Mouse (Mus musculus) urinary bladder, postnatal 10 days (tissue): Measurements from ENCODE around the gene Usp37.

ENCODE experiments used
- DNase-seq: peaks from one replicate; pipeline ENCODE4 v3.0.0; 2022; ENCODE audit warnings: low spot score

Gene Usp37

GRCm38 (mm10) chr1:74460273-74460672 is 83.8 kb downstream of the Usp37 start:
- no peak for DNase-seq

GRCm38 (mm10) chr1:74452611-74453045 is 91.5 kb downstream of the Usp37 start:
- no peak for DNase-seq

DNA sequence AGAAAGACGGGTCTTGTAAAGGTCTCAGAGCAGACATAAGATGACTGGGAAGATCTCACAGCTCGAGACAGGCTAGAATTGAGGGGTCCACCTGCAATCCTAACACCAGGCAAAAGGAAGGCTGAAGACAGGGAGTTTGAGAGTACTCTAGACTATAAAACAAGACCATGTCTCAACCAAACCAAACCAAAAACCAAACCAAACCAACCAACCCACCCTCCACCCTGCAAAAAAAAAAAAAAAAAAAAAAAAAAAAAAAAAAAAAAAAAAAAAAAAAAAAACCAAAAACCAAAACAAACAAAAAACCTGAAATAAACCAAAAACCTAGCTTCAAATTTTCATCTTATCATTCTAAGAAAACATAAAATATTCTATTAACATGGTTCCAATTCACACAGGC is 99.5 kb downstream of the Usp37 start:
- DNase-seq: no peak

- no peak for DNase-seq
Measured at GRCm38 (mm10) chr1:74439166-74439876, 104.8 kb downstream of the Usp37 start.

- DNase-seq: no peak
Measured at GRCm38 (mm10) chr1:74437702-74438427, 106.2 kb downstream of the Usp37 start.

GRCm38 (mm10) chr1:74435563-74435962 is 108.5 kb downstream of the Usp37 start:
- DNase-seq: no peak

DNA sequence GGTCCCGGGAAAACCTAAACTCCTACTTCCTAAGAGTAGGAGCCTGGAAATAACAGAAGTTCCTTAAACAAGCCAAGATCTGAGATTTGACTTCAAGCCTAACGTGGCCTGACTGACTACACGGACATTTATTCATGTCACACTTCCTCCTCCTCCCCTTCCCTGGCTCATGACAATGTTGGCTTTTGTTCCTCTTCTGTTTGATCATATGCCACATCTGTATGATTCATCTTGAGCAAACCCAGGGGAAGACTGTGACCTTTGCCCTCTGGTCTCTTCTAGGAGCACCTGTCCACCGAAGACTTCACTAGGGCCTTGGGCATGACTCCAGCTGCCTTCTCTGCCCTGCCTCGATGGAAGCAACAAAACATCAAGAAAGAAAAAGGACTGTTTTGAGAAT is 109.5 kb downstream of the Usp37 start:
- no peak for DNase-seq

GRCm38 (mm10) chr1:74433220-74433619 is 110.9 kb downstream of the Usp37 start:
- no peak for DNase-seq

DNA sequence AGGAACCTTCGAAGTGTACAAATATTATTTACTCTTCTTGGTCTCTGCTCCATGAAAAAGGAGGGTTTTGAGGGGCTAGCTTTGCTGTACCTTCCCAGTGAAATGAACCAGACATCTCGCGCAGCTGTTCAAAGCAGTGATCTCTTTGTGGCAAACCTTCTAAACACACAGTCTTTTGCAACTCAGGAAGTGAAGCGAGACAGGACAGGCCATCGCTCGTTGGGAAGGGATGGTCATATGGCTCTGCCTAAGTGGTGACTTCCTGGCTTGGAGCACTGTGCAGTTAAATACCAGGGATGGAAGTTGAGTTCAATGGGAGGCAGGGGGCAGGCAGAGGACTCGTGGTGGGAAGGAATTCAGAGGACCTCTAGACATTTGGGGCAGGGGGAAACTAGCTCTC is 118.2 kb downstream of the Usp37 start:
- no peak for DNase-seq

DNA sequence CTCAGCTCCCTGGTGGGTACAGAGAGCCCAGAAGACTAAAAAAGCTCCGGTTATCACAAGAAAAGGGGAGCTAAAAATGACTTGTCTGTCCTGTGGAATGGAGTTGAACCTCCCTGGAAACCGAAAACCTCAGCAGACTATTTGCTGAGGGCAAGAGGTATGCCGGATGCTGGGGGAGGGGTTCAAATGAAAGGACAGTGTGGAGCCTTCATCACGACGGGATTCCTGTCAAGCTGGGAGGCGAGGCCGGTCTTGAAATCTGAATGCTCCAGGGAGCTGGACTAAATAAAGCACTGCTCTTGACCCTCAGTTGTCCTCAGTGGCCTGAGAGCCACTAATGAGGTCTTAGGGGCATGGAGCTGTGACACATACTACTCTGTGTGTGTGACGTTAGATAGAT is 120.9 kb downstream of the Usp37 start:
- no peak for DNase-seq

DNA sequence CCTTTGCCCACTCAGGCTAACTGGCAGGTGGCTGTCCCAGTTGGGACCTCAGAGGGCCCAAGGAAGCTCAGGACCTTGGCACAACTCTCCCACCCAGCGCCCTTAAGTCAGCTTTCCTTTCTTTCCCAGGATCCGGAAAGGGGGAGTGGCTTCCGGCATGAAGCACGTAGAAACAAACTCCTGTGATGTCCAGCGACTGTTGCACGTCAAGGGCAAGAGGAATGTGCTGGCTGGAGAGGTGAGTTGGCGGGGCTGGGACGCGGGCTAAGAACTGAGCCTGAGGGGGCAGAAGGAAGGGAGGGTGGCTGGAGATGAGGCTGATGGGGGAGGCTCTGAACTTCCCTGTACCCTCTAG is 124.7 kb downstream of the Usp37 start:
- DNase-seq: no peak

GRCm38 (mm10) chr1:74418747-74419439 is 125.2 kb downstream of the Usp37 start:
- no peak for DNase-seq

DNA sequence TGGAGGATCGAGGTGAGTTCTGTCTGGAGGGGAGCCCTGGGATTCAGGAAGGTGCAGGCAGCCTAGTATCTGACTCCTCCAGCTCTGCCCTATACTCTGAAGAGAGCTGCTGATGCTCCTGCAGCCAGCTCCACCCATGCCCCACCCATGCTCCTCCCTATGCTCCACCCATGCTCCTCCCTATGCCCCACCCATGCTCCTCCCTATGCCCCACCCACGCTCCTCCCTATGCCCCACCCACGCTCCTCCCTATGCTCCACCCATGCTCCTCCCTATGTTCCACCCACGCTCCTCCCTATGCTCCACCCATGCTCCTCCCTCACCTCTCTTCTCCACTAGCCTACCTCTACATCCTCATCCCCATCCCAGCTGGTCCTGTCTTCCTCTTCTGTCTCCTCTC is 128.9 kb downstream of the Usp37 start:
- no peak for DNase-seq

- no peak for DNase-seq
Measured at GRCm38 (mm10) chr1:74412711-74413110, 131.4 kb downstream of the Usp37 start.

DNA sequence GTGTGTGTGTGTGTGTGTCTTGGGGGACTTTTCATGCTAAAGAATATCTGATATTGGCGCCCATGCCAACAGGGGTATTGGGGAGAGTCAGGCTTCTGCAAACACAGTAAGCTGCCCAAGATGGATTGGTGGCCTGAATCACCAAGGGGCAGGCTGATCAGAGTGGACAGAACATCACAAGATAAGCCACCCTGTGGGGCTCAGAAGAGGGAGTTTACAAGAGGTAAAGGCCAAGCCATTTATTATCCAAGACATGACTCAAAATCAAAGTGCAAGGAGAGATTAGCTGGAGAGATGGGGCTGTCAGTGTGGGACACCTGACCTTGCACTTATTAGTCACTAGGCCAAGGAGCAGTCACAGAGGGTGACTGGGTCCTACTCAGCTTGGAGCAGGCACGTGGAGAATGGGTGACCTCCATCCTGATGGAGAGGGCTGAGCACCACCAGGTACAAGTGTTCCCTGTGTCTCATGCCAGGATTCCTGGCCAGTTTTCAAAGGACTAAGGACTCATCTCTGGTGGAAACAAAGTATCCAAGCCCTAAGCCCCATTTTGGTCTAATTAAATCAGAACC is 132.2 kb downstream of the Usp37 start:
- no peak for DNase-seq

DNA sequence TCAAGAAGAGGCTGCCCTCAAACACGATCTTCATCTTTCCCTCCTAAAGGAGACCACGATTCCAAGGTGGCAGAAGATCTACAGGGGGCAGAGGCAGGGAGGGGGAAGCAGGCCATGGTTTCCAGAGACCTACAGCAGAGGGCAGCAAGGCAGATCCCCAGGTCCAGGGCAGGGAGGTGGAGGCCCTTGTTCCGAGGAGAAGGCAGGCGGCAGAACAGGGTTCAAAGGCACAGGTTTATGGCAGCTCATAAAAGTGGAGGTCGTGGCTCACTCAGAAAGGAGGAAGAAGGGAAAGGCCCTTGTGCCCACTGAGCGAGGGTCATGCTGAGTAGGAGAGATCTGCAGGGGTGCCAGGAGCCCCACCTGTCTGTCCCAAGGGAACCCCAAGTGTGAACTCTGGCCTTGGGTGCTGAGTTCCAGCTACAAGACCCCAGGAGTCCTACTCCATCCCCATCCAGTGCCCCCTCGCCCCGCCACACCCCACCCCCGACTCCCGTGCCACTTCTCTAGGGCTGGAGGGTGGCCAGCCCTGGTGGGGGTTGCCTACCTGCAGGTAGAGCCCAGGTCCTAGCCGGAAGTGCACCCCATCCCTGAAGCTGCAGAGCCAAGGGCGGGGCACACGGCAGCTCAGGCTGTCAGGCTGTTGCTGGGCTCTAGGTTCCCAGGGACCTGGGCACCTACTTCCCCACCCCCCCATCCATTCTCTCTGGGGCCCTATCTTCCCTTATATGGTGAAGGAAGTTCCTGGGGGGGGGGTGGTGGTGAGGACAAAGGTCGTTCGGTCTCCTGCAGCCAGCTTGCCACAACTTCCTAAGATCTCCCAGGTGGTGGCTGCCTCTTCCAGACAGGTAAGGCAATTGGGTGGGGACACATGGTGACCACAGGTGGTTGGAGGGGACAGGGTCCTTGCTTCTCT is 135.2 kb downstream of the Usp37 start, which contains the start of gene Vil1:
Gene Vil1 (plus strand): TSS at position 788 of the 916 bp plus-strand sequence.
- DNase-seq: no peak

DNA sequence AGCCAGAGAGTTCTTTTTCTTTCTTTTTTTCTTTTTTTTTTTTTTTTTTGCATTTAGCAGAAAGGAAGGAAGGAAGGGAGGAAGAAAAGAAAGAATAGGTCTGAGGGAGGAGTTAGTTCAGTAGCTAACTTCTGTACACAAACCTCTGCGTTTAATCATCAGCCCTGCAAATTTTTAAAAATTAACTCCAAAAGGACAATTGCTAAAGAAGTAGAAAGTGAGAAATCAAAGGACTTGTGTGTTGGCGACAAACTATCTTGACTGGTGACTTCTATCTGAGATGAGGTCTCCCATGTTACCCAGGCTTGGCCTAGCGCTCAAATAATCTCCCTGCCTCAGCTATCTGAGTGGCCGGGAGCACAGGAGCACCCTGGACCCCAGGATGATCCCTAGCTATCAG is 139.9 kb downstream of the Usp37 start:
- DNase-seq: no peak

DNA sequence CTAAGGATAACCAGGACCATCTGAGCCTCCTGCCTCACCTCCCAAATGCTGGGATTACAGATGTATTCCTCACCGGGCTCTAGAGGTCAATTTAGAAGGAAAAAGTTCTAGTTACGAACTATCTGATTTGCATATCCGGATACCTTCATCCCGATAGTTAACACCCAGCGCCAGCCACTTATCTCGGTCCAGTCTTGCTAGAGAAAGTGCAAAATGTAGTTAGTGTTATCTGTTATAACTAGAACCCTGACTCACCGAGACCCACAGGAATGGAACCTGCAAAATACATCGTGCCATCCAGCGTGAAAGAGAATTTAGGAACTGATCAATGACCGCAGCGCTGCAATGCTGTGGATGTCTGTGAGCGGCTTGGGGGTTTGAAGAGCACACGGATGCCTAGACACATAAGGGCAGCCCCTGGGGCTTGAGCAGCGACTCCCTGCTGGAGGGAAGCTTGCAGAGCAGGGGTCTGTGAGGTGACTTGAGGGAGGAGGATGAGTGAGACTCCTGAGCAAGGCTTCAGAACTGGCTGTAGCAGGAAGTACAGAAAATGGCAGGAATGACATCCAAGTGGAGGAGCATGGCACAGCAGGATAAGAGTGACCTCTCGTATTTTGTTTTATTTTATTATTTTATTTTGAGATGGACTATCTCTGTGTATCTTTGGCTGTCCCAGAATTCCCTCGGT is 142.9 kb downstream of the Usp37 start:
- DNase-seq: no peak

- DNase-seq: no peak
Measured at GRCm38 (mm10) chr1:74400531-74400930, 143.6 kb downstream of the Usp37 start.

GRCm38 (mm10) chr1:74397919-74398451 is 146.1 kb downstream of the Usp37 start:
- DNase-seq: no peak
